Mouse (Mus musculus): ENCODE data around the gene Zfp112.

- TF ChIP-seq CTCF (IDR thresholded peaks at IDR 0.05; ENCODE audit: borderline replicate concordance, control insufficient read depth, extremely low read depth, insufficient read depth, low read length, poor library complexity) (no peak), POLR2A (IDR thresholded peaks at IDR 0.05; ENCODE audit: control insufficient read depth, extremely low read depth, insufficient read depth, low read length, poor library complexity) (no peak)
Measured at GRCm38 (mm10) chr7:24116655-24117054, 4.5 kb downstream of the Zfp112 start.

Data from thymus, adult 2 months (tissue).